Mouse (Mus musculus): ENCODE measurements at regions not wholly inside any gene's neighbourhood (a gene's known extent, or its start where the extent isn't known, plus 50 kb on each side); places are given as distances from the start of the nearest gene placed in this dataset.

- no peak for DNase-seq (ENCODE audit: low read depth)
Measured at GRCm38 (mm10) chr1:92731353-92732282, 83.0 kb upstream of the Otos start.

GRCm38 (mm10) chr1:92730576-92730975, 81.9 kb upstream of the Otos start:
- DNase-seq (ENCODE audit: low read depth), result no peak

GRCm38 (mm10) chr1:92727961-92728360, 79.3 kb upstream of the Otos start:
- DNase-seq (ENCODE audit: low read depth), result no peak

- DNase-seq (ENCODE audit: low read depth), result no peak
Measured at GRCm38 (mm10) chr1:92727371-92727770, 78.7 kb upstream of the Otos start.

GRCm38 (mm10) chr1:92726341-92726740, 77.7 kb upstream of the Otos start:
- no peak for DNase-seq (ENCODE audit: low read depth)

- no peak for DNase-seq (ENCODE audit: low read depth)
Measured at GRCm38 (mm10) chr1:92724135-92724534, 75.5 kb upstream of the Otos start.

GRCm38 (mm10) chr1:92720567-92720966, 71.9 kb upstream of the Otos start:
- DNase-seq (ENCODE audit: low read depth), result no peak

GRCm38 (mm10) chr1:92719864-92720263, 71.2 kb upstream of the Otos start:
- DNase-seq (ENCODE audit: low read depth), result no peak

GRCm38 (mm10) chr1:92718108-92718507, 69.5 kb upstream of the Otos start:
- DNase-seq (ENCODE audit: low read depth), result no peak

GRCm38 (mm10) chr1:92714725-92715324, 66.2 kb upstream of the Otos start:
- DNase-seq (ENCODE audit: low read depth), result no peak

GRCm38 (mm10) chr1:92712366-92712765, 63.7 kb upstream of the Otos start:
- DNase-seq (ENCODE audit: low read depth), result no peak

GRCm38 (mm10) chr1:92710321-92710839, 61.7 kb upstream of the Otos start:
- no peak for DNase-seq (ENCODE audit: low read depth)

GRCm38 (mm10) chr1:92709190-92709850, 60.7 kb upstream of the Otos start:
- DNase-seq (ENCODE audit: low read depth), result no peak

- DNase-seq (ENCODE audit: low read depth), result no peak
Measured at GRCm38 (mm10) chr1:92707917-92708897, 59.6 kb upstream of the Otos start.

- DNase-seq (ENCODE audit: low read depth), result no peak
Measured at GRCm38 (mm10) chr1:92707441-92707840, 58.8 kb upstream of the Otos start.

GRCm38 (mm10) chr1:92703903-92704302, 55.3 kb upstream of the Otos start:
- no peak for DNase-seq (ENCODE audit: low read depth)

GRCm38 (mm10) chr1:92703270-92703669, 54.6 kb upstream of the Otos start:
- no peak for DNase-seq (ENCODE audit: low read depth)

- DNase-seq (ENCODE audit: low read depth), result no peak
Measured at GRCm38 (mm10) chr1:92700107-92700506, 51.5 kb upstream of the Otos start.

GRCm38 (mm10) chr1:92699697-92700096, 51.1 kb upstream of the Otos start:
- DNase-seq (ENCODE audit: low read depth), result no peak

GRCm38 (mm10) chr1:92699048-92699447, 50.4 kb upstream of the Otos start:
- no peak for DNase-seq (ENCODE audit: low read depth)

GRCm38 (mm10) chr1:92698541-92698940, 49.9 kb upstream of the Otos start:
- no peak for DNase-seq (ENCODE audit: low read depth)

All from naive thymus-derived CD4-positive, alpha-beta T cell, adult 2 months (primary cell).